Mouse (Mus musculus) ovary, postnatal 10 days (tissue): Measurements from ENCODE around the gene Syt13.

Source experiments
- DNase-seq: peaks from one replicate; pipeline ENCODE4 v3.0.0; 2022; ENCODE audit warnings: low spot score

Gene Syt13

GRCm38 (mm10) chr2:92914933-92915553 lies at the start of gene Syt13:
Gene Syt13 (plus strand): TSS chr2:92915098.
- DNase-seq = peak; percentile 42

DNA sequence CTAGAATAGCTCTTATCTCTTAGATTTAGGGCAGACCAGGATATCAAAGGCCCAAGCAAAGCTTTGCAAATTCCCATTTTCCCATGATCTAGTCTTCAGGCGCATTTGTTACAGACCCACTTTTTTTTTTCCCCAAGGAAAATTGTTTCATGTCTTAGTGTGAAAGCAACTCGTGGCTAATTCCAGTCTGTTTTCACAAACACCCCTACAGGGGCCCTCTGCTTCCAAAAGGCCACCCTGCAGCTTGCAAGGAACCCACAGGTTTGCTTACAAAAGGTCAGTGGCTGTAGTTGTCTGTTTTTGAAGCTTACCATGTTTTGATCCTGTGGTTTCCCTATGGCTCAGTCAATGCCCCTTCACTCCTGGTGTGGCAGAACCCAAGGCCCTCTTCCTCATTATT lies 48.3 kb upstream of the Syt13 start:
- DNase-seq = no peak

GRCm38 (mm10) chr2:92870139-92870836 lies 44.6 kb upstream of the Syt13 start:
- no peak for DNase-seq

DNA sequence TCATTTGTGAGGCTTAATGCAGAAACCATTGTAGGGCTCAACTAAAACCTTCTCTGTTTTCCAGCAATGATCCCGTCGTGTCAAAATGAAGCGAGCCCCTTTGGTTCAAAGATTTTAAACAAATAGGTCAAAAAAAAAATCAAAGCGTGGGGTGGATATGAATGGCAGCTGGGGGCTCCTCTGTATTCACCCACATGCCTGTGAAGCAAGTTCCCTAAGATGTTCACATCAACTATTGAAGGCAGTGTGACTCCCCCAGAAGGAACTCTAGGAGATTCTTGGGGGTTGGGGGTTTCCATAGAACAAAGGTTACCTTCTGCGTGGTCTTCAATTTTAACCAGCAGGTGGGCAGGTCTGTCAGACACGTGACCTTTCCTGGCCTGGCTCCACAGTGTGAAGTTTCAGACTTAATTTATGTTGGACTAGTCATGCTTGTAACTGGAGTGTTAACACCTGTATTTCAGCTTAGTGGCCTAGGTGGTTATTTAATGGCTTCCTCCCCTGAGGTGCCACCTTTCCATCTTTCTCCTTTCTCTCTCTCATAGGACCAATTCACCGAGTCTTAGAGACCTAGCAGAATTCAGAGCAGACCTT lies 43.7 kb upstream of the Syt13 start:
- DNase-seq = no peak

GRCm38 (mm10) chr2:92872652-92873051 lies 42.2 kb upstream of the Syt13 start:
- no peak for DNase-seq

DNA sequence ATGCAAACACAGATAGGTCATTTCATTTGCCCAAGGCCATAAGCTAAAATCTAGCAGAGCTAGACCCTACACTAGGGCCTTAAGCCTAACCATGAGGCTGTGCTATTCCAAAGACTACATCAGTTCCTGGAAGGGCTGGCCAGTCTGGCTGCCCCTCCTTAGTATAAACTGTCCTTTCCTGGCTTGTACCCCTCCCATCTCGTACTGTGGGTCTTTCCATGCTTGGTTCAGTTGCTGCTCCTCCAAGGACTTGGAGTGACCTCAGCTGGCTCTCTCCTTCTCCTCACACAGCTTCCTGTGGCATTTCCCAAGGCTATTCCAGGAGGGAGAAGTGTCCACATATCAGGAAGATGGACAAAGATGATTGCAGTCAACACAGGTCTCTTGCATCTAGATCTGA lies 40.3 kb upstream of the Syt13 start:
- no peak for DNase-seq

GRCm38 (mm10) chr2:92877488-92877887 lies 37.4 kb upstream of the Syt13 start:
- no peak for DNase-seq

- DNase-seq = peak; percentile 24
Observed at GRCm38 (mm10) chr2:92883039-92883911, 31.6 kb upstream of the Syt13 start.

GRCm38 (mm10) chr2:92883912-92884243 lies 31.0 kb upstream of the Syt13 start:
- DNase-seq = no peak

GRCm38 (mm10) chr2:92884976-92885375 lies 29.9 kb upstream of the Syt13 start:
- DNase-seq = no peak

DNA sequence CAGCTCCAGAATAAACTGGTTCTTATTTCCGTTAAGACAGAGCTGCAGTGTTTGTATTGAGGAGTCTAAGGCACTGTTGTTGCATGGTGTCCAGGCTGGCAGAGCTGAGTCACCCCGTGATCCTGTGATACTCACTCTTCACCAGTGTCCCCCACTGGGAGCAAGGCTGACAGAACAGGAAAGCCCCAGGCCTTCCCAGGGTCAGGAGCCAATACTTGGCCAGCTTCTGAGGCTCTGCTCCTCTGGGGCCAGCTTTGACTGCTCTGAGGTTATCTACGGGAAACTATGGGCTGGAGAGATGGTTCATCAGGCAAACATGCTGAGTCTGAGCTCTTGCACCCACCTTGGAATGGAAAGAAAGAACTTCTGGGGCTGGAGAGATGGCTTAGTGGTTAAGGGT lies 28.0 kb upstream of the Syt13 start:
- DNase-seq = no peak

DNA sequence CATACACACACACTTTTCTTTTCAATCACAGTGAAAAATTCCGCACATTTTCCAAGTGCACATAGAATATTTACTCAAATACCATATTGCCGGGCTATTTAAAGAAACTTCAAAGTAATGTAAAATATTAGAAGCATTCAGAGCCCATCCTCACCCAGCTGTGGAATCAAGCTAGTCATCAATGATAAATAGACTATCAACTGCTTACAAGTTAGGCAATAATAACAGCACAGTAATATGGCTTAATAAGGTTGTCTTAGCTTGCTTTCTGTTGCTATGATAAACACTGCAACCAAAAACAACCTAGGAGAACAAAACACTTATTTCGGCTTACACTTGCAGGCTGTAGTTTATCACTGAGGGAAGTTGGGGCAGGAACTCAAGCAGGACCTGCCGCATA lies 22.4 kb upstream of the Syt13 start:
- DNase-seq = no peak

DNA sequence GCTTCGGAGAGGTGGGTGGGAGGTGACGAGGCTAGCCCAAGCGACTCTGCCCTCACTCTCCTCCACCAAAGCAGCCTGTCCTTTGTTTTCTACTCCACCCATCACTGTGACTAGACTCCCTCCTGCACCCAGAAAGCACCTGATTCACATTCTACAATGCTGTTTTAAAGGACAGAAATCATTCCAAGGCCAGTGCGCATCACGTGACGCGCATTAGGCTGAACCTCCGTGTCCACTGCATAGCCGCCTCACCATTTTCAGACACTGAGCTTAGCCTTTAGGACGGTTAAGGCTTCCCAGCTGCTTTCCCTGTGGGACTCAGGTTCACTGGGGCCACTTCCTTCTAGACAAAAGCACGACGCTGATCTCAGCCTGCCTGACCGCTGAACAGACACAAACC lies 11.2 kb upstream of the Syt13 start:
- no peak for DNase-seq

GRCm38 (mm10) chr2:92904307-92904859 lies 10.5 kb upstream of the Syt13 start:
- no peak for DNase-seq

DNA sequence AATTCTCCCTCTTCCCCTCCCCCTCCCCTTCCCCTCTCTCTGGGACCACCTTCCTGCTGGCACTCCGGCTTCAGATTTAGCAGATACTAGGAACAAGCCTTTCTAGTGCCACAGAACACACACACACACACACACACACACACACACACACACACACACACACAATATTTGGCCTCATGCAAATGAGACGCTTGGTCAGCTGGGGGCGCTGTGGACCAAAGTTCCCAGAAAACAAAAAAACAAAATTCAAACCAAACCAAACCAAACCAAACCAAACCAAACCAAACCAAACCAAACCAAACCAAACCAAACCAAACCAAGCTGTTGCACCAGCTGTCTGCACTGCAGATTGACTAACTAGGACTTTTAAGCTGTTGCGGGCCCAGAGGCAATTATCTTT lies 4.5 kb upstream of the Syt13 start:
- DNase-seq = no peak

GRCm38 (mm10) chr2:92912312-92912711 lies 2.6 kb upstream of the Syt13 start:
- no peak for DNase-seq

DNA sequence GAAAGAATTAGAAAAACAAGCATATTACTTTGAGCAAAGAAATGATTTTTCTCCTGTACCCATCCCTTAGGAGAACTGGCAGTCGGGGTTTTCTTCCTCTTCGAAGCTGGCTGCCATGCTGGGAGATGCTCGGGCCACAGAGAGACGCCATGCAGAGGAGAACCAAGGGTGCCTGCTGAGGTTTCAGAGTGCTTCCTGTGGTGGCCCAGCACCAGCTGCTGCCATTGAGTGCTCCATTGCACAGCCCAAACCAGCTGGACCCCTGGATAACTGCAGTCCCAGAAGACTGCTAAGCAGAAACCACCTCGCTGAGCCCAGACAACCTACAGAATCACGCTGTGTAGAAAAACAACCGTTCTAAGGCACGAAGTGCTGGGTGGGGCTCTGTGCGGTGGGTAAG lies 1.6 kb upstream of the Syt13 start:
- no peak for DNase-seq

- no peak for DNase-seq
Observed at GRCm38 (mm10) chr2:92915659-92916631, 1.0 kb downstream of the Syt13 start.

DNA sequence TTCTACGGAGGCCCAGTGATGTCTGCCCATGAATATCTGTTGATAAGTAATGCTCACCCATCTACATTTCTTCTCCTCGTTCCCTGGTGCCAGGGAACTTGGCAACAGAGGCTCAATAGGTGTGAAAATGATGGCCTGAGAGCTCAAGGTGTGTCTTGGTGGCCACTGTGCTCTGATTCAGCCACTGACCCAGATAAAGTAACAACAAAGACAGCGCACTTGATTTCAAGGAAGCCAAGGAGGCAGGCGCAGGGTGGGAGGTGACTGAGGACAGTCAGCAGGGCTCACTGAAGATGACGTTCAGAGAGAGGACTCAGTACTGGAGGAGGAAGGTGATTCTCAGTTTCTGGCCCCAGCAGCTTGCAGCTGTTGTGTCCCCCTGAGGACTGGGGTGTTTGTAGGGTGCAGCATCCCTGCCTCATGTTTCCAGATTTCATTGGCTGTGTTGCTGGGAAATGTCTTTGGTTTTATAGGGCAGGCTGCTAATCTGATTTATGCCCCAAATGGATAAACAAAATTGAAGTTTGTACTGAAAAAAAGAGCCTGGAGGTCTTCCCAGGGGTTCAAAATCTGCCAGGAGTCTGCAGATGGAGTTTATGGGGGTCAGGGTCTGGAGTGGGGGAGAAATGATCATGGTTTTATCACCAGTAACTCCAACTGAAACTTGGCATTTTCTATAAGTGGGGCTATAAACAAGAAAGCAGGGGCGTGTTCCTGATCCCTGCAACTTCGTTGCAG lies 2.7 kb downstream of the Syt13 start:
- DNase-seq = no peak

DNA sequence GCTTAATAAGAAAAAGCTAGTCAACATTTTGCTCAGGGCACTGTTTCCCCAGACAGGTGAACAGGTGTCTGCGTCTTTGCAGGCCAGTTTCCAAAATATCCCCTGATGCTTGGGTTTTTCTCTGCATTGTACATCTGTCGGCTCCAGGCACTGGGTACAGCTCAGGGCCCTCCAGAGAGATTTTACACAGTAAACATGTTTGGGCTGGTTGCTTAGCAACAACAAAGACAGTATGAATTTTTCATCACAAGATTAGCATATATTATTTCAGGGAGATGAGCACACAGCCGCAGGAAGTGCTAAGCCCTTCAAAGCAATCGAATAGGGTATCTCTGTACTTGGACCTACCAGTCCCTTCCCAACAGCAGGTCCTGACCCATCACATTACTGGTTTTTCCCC lies 5.8 kb downstream of the Syt13 start:
- no peak for DNase-seq
